Mouse (Mus musculus): ENCODE measurements around the gene Kras.

DNA sequence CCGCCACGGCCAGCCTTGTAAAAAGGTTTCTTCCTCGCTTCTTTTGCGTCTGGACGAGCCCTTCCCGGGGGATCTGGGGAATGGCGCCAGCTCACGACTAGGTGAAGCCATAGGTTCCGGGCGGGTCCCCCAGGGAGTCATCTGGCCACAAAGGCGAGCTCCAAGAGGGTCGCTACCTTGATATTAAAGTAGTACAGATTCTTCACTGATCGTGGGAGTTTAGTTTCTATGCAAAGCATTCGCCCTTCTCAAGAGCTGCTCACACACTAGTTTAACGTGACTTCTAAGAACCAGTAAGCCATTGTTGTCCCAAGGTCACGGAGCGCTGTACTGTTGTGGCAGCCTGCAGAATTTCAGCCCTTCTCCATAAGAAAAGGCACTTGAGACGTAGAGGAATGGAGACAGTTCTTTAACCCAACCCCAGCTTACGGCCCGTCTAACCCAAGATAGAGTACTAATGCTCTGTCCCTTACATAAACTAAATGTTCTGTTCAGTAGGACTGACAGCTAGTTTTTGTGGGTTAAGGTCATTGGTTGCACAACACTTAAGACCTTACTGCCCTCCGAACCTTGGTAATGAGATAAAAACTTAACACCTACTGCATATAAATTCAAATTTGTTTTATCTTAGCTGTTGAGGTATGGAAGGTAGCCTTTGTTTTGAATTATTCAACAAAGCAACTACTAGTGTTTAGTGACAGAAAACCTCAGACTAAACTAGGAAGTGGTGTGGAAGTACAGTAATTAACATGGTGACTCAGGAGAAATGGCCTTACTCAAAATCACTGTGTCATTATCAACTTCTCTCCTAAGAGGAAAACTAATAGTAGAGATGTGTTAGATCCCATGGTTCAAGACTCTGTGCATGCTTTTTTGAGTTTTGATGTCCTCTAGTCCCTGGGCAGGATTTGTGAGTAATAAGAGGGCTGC, 38.4 kb downstream of the Kras start:
- TF ChIP-seq TAL1 (IDR thresholded peaks at IDR 0.05; ENCODE audit: low read length) (no peak), GATA1 (IDR thresholded peaks at IDR 0.05; ENCODE audit: low read length) (no peak)
